Mouse (Mus musculus) heart, embryonic 11.5 days (tissue): ENCODE results near the gene En2. TPM values are rescaled to one million over a fixed set of nuclear protein-coding genes. Genes with fewer than 3 reads are reported as not detected.

Experiments
- ATAC-seq: fragments of 200-750 bp; cut with Nextera tagmentation; replicated peaks from 2 replicates; pipeline ENCODE4 v1.8.0; 2017; ENCODE audit warnings: moderate library complexity; ENCODE audit not compliant: insufficient number of reproducible peaks, low FRiP score, low TSS enrichment
- H3K27ac ChIP-seq: fragments of 300-500 bp; sonication (generic); 2 replicates; pipeline ENCODE4 v1.5.1; 2014; ENCODE audit warnings: mild to moderate bottlenecking, low read depth, low read length
- H3K27me3 ChIP-seq: fragments of 300-500 bp; sonication (generic); 2 replicates; pipeline ENCODE4 v1.6.1; 2014; ENCODE audit warnings: mild to moderate bottlenecking, low read length, mixed read lengths; ENCODE audit not compliant: control insufficient read depth, insufficient read depth
- H3K36me3 ChIP-seq: fragments of 300-500 bp; sonication (generic); 2 replicates; pipeline ENCODE4 v1.6.1; 2014; ENCODE audit warnings: mild to moderate bottlenecking, low read length, moderate library complexity, mixed read lengths; ENCODE audit not compliant: control insufficient read depth, insufficient read depth
- H3K4me1 ChIP-seq: fragments of 300-500 bp; sonication (generic); 2 replicates; pipeline ENCODE4 v1.6.1; 2014; ENCODE audit warnings: low read length; ENCODE audit not compliant: control insufficient read depth, insufficient read depth
- H3K4me2 ChIP-seq: fragments of 300-500 bp; sonication (generic); 2 replicates; pipeline ENCODE4 v1.6.1; 2014; ENCODE audit warnings: mild to moderate bottlenecking, moderate library complexity
- H3K4me3 ChIP-seq: fragments of 300-500 bp; sonication (generic); 2 replicates; pipeline ENCODE4 v1.5.1; 2014; ENCODE audit warnings: low read depth, low read length
- H3K9ac ChIP-seq: fragments of 300-500 bp; sonication (generic); 2 replicates; pipeline ENCODE4 v1.6.1; 2014; ENCODE audit warnings: mild to moderate bottlenecking, low read depth, low read length, moderate library complexity
- H3K9me3 ChIP-seq: fragments of 300-500 bp; sonication (generic); replicated peaks from 2 replicates; pipeline ENCODE4 v1.6.1; 2016; ENCODE audit warnings: low read length; ENCODE audit not compliant: control insufficient read depth
- WGBS: fragments of 180-500 bp; shearing (Covaris S2); extraction: QIAGEN DNeasy Blood & Tissue Kit; methylation state at CpG from one replicate; pipeline ENCODE4 v1.1.7; 2014; ENCODE audit not compliant: insufficient replicate concordance; 5-methylcytosine and 5-hydroxymethylcytosine counted together
- polyA plus RNA-seq: library from polyadenylated mRNA; unstranded; fragments of >200 nt; fragmentation: Nextera tagmentation; extraction: Ambion mirVana; gene quantifications from 2 replicates; pipeline ENCODE4 v1.2.1, GENCODE M21; 2014

The En2 gene
- polyA plus RNA-seq, 1 experiment from 2014 or later = not detected

GRCm38 (mm10) chr5:28124321-28125230 lies 40.9 kb upstream of the En2 start:
- Histone ChIP-seq H3K27me3 (peaks cover 84% of the 10 kb centered on the region), H3K36me3 (no peaks in the 10 kb centered on the region), H3K27ac (no peak overlapping the region), H3K4me2 (no peak overlapping the region), H3K4me3 (0 out of 2 replicates have a peak overlapping the region, but pooled peaks have one; percentile 1), H3K9me3 (no peaks in the 10 kb centered on the region), H3K9ac (no peak overlapping the region), H3K4me1 (no peaks in the 10 kb centered on the region)
- 4% methylated on average over 28 of the region's 28 CpGs for WGBS
- ATAC-seq = no peak

DNA sequence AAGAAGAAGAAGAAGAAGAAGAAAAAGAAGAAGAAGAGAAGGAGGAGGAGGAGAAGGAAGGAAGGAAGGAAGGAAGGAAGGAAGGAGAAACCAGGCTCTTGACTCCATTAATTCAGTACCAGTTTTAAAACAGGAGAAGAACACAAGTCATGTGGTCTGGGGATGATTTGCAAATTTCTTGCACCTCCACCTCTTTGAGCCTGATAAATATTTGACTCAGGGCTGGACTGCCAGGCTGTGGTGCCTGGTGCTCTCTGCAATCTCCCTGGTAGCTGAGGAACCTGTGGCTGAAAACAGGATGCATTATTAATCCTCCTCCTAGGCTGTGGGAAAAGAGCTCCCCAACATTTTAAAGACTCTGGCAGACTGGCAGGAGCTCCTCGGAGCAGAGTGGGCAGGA lies 36.6 kb upstream of the En2 start:
- no peaks in the 10 kb centered on the region for H3K4me1 ChIP-seq
- no peak overlapping the region for H3K4me2 ChIP-seq
- H3K36me3 ChIP-seq = no peaks in the 10 kb centered on the region
- no peak overlapping the region for H3K27ac ChIP-seq
- WGBS = 56% methylated on average over 1 of the region's 1 CpGs
- H3K9ac ChIP-seq = no peak overlapping the region
- H3K27me3 ChIP-seq = peaks cover 77% of the 10 kb centered on the region
- ATAC-seq = no peak
- no peak overlapping the region for H3K4me3 ChIP-seq
- H3K9me3 ChIP-seq = no peaks in the 10 kb centered on the region

DNA sequence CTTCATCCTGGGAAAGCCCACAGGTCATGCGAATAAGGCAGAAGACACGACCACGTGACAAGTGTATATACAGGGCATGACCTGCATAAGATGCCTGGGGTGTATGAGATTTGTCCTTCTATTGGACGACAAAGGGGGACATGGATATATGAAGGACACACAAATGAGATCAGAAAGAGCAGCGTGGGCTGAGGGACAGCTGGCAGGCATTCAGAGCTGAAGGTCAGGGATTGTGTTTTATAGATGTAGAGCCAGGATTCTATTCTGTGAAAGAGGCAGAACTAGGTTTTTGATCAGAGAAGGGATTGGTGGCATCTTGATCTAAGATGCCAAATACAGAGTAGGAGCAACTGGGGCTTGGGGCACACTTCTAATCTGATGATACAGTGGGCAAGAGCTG lies 33.3 kb upstream of the En2 start:
- ATAC-seq = no peak
- H3K27me3 ChIP-seq = peaks cover 69% of the 10 kb centered on the region

GRCm38 (mm10) chr5:28136438-28136837 lies 29.1 kb upstream of the En2 start:
- H3K36me3 ChIP-seq = no peaks in the 10 kb centered on the region
- H3K4me1 ChIP-seq = no peaks in the 10 kb centered on the region
- H3K9ac ChIP-seq = no peak overlapping the region
- no peaks in the 10 kb centered on the region for H3K9me3 ChIP-seq
- no peak overlapping the region for H3K4me3 ChIP-seq
- 33% methylated on average over 2 of the region's 2 CpGs for WGBS
- no peak for ATAC-seq
- peaks cover 53% of the 10 kb centered on the region for H3K27me3 ChIP-seq
- H3K27ac ChIP-seq = no peak overlapping the region
- H3K4me2 ChIP-seq = no peak overlapping the region

More for the DNA sequence above, 33.3 kb upstream of the En2 start:
- Histone ChIP-seq H3K27ac (no peak overlapping the region), H3K4me2 (no peak overlapping the region), H3K36me3 (no peaks in the 10 kb centered on the region), H3K9me3 (no peaks in the 10 kb centered on the region), H3K4me1 (no peaks in the 10 kb centered on the region), H3K9ac (no peak overlapping the region), H3K4me3 (no peak overlapping the region)
- 71% methylated on average over 5 of the region's 5 CpGs for WGBS

DNA sequence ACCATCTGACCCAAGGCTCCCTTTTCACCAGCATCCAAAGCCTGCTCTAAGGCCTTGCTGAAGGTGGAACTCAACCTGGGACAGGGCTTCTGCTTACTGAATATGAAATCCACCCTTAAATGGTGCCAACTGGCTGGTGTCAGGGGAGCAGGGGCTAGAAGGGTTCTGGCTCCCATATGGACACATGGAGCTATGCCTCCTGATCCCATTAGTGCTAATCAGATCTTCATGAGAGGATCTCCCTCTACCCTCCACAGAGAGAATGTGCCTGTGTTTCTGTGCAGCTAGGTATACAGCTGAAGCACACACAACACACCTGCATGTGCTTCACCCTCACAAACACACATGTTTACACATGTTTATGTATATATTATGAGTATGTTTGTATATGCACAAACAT lies 20.9 kb upstream of the En2 start:
- H3K4me2 ChIP-seq = no peak overlapping the region
- no peak overlapping the region for H3K9ac ChIP-seq
- H3K4me1 ChIP-seq = no peaks in the 10 kb centered on the region
- no peak overlapping the region for H3K27ac ChIP-seq
- H3K4me3 ChIP-seq = no peak overlapping the region
- peaks cover 22% of the 10 kb centered on the region for H3K27me3 ChIP-seq
- no peaks in the 10 kb centered on the region for H3K36me3 ChIP-seq
- ATAC-seq = no peak
- H3K9me3 ChIP-seq = no peaks in the 10 kb centered on the region

- Histone ChIP-seq H3K27me3 (peaks cover 32% of the 10 kb centered on the region), H3K9ac (no peak overlapping the region), H3K4me2 (no peak overlapping the region), H3K9me3 (no peaks in the 10 kb centered on the region), H3K4me3 (no peak overlapping the region), H3K36me3 (no peaks in the 10 kb centered on the region), H3K4me1 (no peaks in the 10 kb centered on the region), H3K27ac (no peak overlapping the region)
- 74% methylated on average over 8 of the region's 8 CpGs for WGBS
- ATAC-seq = no peak
Measured at GRCm38 (mm10) chr5:28146018-28146417, 19.5 kb upstream of the En2 start.

DNA sequence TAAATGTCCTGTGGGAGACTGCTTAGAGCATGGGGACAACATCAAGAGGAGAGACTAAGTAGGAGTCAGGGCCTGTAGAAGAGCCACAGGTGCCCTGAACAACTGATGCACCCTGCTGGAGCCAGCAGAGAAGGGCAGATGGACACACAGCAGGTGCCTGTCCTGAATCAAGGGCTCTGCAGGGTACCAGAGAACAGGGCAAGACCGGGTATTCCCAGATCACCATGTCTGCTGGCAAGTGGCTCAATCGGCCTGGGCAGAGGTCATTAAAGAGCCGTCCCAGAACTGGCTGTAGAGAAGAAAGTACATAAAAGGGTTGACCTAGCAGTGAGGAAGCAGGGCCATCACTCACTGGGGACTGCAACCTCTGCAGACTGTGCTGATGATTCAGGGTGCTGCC lies 17.0 kb upstream of the En2 start:
- WGBS = 46% methylated on average over 3 of the region's 3 CpGs
- Histone ChIP-seq H3K36me3 (no peaks in the 10 kb centered on the region), H3K27me3 (peaks cover 51% of the 10 kb centered on the region), H3K4me1 (no peaks in the 10 kb centered on the region), H3K4me2 (no peak overlapping the region), H3K9ac (no peak overlapping the region), H3K9me3 (no peaks in the 10 kb centered on the region), H3K27ac (no peak overlapping the region), H3K4me3 (no peak overlapping the region)
- no peak for ATAC-seq

GRCm38 (mm10) chr5:28149436-28149835 lies 16.1 kb upstream of the En2 start:
- Histone ChIP-seq H3K9me3 (no peaks in the 10 kb centered on the region), H3K4me3 (no peak overlapping the region), H3K27me3 (peaks cover 56% of the 10 kb centered on the region), H3K36me3 (no peaks in the 10 kb centered on the region), H3K4me1 (no peaks in the 10 kb centered on the region), H3K27ac (no peak overlapping the region), H3K9ac (no peak overlapping the region), H3K4me2 (no peak overlapping the region)
- ATAC-seq = no peak
- 72% methylated on average over 3 of the region's 3 CpGs for WGBS
